Mouse (Mus musculus) small intestine, adult 2 months (tissue): ENCODE results near the gene Dhrs3. TPM values are rescaled to one million over a fixed set of nuclear protein-coding genes. Genes with fewer than 3 reads are reported as not detected.

Source experiments
- H3K27ac ChIP-seq: fragments of 200-500 bp; 2 replicates; pipeline ENCODE4 v1.5.1; 2012; ENCODE audit warnings: low read depth, low read length, control low read depth, inconsistent platforms; ENCODE audit not compliant: insufficient read depth
- H3K27me3 ChIP-seq: fragments of 200-500 bp; 2 replicates; pipeline ENCODE4 v1.6.1; 2012; ENCODE audit warnings: mild to moderate bottlenecking, moderate library complexity, low read length, inconsistent platforms; ENCODE audit not compliant: control insufficient read depth, insufficient read depth
- H3K36me3 ChIP-seq: fragments of 200-500 bp; 2 replicates; pipeline ENCODE4 v1.6.1; 2012; ENCODE audit warnings: mild to moderate bottlenecking, low read length, control low read depth, inconsistent platforms; ENCODE audit not compliant: control insufficient read depth, insufficient read depth
- H3K4me1 ChIP-seq: fragments of 200-500 bp; 2 replicates; pipeline ENCODE4 v1.6.1; 2012; ENCODE audit warnings: low read length, inconsistent platforms, mixed read lengths; ENCODE audit not compliant: control insufficient read depth, insufficient read depth, insufficient read length
- H3K4me3 ChIP-seq: fragments of 200-500 bp; 2 replicates; pipeline ENCODE4 v1.5.1; 2012; ENCODE audit warnings: low read depth, mild to moderate bottlenecking, control low read depth, inconsistent platforms, low read length, moderate library complexity
- CTCF ChIP-seq: fragments of 200-500 bp; IDR thresholded peaks from 2 replicates; pipeline ENCODE4 v1.5.1; 2012; ENCODE audit warnings: low read depth, mild to moderate bottlenecking, control low read depth, inconsistent platforms, low read length, moderate library complexity, mixed read lengths; ENCODE audit not compliant: insufficient replicate concordance, insufficient read length; ENCODE audit errors: extremely low read depth
- POLR2A ChIP-seq: fragments of 200-500 bp; IDR thresholded peaks from 2 replicates; pipeline ENCODE4 v1.6.1; 2012; ENCODE audit warnings: low read depth, mild to moderate bottlenecking, control low read depth, inconsistent platforms, low read length, moderate library complexity
- WGBS: fragments of 180-500 bp; shearing (Covaris S2); methylation state at CpG from one replicate; pipeline ENCODE4 v1.1.7; 2018; 5-methylcytosine and 5-hydroxymethylcytosine counted together
- polyA plus RNA-seq: library from polyadenylated mRNA; depleted of rRNA; stranded (reverse); fragments of >200 nt; gene quantifications from 2 replicates; pipeline ENCODE4 v1.2.3, GENCODE M21; 2012

Dhrs3 gene
- polyA plus RNA-seq, 1 experiment, result 71.2 TPM

DNA sequence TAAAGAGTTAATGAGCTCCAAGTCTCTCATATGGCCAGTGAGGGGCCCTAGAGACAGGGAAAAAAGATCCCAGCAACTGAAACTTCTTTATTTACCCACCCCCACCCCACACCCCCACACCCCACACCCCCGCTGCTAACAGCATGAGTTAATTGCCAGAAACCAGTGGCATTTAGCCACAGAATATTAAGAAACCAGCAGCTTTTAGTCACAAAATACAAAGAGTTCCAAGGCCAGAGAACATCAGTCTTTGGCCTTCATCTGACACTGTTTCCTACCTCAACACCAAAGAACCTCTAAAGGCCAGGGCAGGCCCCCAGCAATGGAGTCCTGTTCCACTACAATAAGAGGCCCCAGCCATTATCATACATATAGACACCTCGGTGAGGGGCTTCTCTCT lies 11.3 kb upstream of the Dhrs3 start:
- Histone ChIP-seq H3K36me3 (no peaks in the 10 kb centered on the region), H3K27ac (no peak overlapping the region), H3K4me1 (no peaks in the 10 kb centered on the region), H3K4me3 (no peak overlapping the region), H3K27me3 (no peaks in the 10 kb centered on the region)
- TF ChIP-seq POLR2A (no peak), CTCF (no peak)
- WGBS, result 91% methylated on average over 2 of the region's 2 CpGs

DNA sequence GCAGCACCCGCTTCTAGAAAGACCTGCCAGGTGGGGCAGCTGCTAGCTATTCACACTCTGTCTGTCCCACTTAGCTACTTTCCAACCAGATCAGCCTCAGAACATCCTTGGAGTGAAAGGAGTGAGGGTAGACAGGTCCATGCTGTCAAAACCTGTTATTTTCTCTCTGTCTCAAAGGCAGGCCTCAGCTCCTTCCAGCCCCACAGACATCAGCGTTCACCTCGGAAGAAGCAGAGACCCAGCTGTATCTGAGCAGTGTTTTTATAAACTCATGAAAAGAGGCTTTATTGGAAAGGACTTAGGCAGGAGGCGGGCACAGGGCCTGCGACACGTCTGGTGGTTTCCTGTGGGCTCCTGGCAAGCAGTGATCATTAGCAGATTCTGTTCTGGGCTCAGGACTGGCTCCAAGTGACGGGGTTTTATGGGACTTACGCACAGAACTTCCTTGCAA lies 9.7 kb upstream of the Dhrs3 start:
- no peak for TF ChIP-seq CTCF
- no peak for TF ChIP-seq POLR2A
- no peak overlapping the region for H3K4me3 ChIP-seq
- no peaks in the 10 kb centered on the region for H3K36me3 ChIP-seq
- no peak overlapping the region for H3K27ac ChIP-seq
- WGBS, result 74% methylated on average over 8 of the region's 8 CpGs
- no peaks in the 10 kb centered on the region for H3K27me3 ChIP-seq
- no peaks in the 10 kb centered on the region for H3K4me1 ChIP-seq

- Histone ChIP-seq H3K36me3 (no peaks in the 10 kb centered on the region), H3K27ac (no peak overlapping the region), H3K27me3 (no peaks in the 10 kb centered on the region), H3K4me1 (peaks cover 8% of the 10 kb centered on the region), H3K4me3 (no peak overlapping the region)
- WGBS, result 46% methylated on average over 6 of the region's 6 CpGs
- TF ChIP-seq POLR2A (no peak), CTCF (no peak)
Observed at GRCm38 (mm10) chr4:144886460-144886859, 6.2 kb upstream of the Dhrs3 start.

DNA sequence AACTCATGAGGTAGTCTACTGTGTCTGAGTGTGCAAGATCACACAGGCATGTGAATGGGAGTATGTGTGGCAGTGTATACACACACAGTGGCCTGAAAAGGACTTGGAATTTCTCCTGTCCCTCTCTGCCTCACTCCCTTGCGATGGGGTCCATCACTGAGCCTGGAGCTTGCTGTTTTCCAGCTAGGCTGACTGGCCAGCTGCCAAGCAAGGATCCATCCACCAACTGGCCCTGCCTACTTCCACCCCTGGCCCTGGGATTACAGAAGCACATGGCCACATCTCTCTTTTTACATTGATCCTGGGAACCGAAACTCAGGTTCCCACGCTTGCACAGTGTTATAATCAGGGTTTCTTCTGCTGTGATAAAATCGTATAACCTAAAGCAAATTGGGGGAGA lies 3.9 kb upstream of the Dhrs3 start:
- no peak overlapping the region for H3K27ac ChIP-seq
- TF ChIP-seq CTCF, result no peak
- no peak for TF ChIP-seq POLR2A
- H3K4me3 ChIP-seq, result no peak overlapping the region
- peaks cover 14% of the 10 kb centered on the region for H3K4me1 ChIP-seq
- H3K27me3 ChIP-seq, result no peaks in the 10 kb centered on the region
- WGBS, result 91% methylated on average over 4 of the region's 4 CpGs
- no peaks in the 10 kb centered on the region for H3K36me3 ChIP-seq

GRCm38 (mm10) chr4:144889505-144890301 lies 2.9 kb upstream of the Dhrs3 start:
- Histone ChIP-seq H3K36me3 (no peaks in the 10 kb centered on the region), H3K27me3 (no peaks in the 10 kb centered on the region), H3K4me1 (peaks cover 14% of the 10 kb centered on the region), H3K4me3 (no peak overlapping the region), H3K27ac (no peak overlapping the region)
- TF ChIP-seq POLR2A, result no peak
- TF ChIP-seq CTCF, result no peak
- 86% methylated on average over 9 of the region's 9 CpGs for WGBS

- no peaks in the 10 kb centered on the region for H3K36me3 ChIP-seq
- TF ChIP-seq CTCF (peak; percentile 92; the same call in 1 of the 2 replicates), POLR2A (no peak)
- peak overlapping the region; percentile 97 for H3K27ac ChIP-seq
- no peaks in the 10 kb centered on the region for H3K27me3 ChIP-seq
- peaks cover 22% of the 10 kb centered on the region for H3K4me1 ChIP-seq
- WGBS, result 24% methylated on average over 7 of the region's 7 CpGs
- H3K4me3 ChIP-seq, result no peak overlapping the region
Observed at GRCm38 (mm10) chr4:144890690-144891120, 1.9 kb upstream of the Dhrs3 start.

- 15% methylated on average over 10 of the region's 10 CpGs for WGBS
- peak overlapping the region; percentile 40 for H3K4me3 ChIP-seq
Observed at GRCm38 (mm10) chr4:144891121-144891711, 1.4 kb upstream of the Dhrs3 start.

More at GRCm38 (mm10) chr4:144891121-144891711, 1.4 kb upstream of the Dhrs3 start:
- Histone ChIP-seq H3K4me1 (peaks cover 26% of the 10 kb centered on the region), H3K36me3 (no peaks in the 10 kb centered on the region), H3K27me3 (no peaks in the 10 kb centered on the region), H3K27ac (peak overlapping the region; percentile 97)
- TF ChIP-seq POLR2A (no peak), CTCF (no peak)
